Mouse (Mus musculus): ENCODE results near the gene Tatdn3. TPM values are rescaled to one million over a fixed set of nuclear protein-coding genes. Genes with fewer than 3 reads are reported as not detected.

Gene Tatdn3
- 4.6 and 5.2 TPM in 2 replicates for polyA plus RNA-seq (2012; rRNA removed)

- DNase-seq = peak; percentile 92
- no peak within 1 kb of the TSS for H3K27ac ChIP-seq (ENCODE audit: control insufficient read depth, insufficient read depth, low read length)
- H3K36me3 ChIP-seq (ENCODE audit: control insufficient read depth, insufficient read depth, low read length) = no peaks in the 10 kb centered on the region
- H3K27me3 ChIP-seq (ENCODE audit: control insufficient read depth, insufficient read depth, low read length) = no peaks in the 10 kb centered on the region
- H3K4me3 ChIP-seq (ENCODE audit: control insufficient read depth, insufficient read depth, low read length) = peak within 1 kb of the TSS; percentile 67
- H3K4me1 ChIP-seq (replicated peaks; ENCODE audit: control insufficient read depth, insufficient read depth, low read length) = 0 out of 2 replicates have a peak, but pooled peaks cover 2% of the 10 kb centered on the region
- WGBS = under 1% methylated on average over 56 of the region's 56 CpGs
- TF ChIP-seq POLR2A (IDR thresholded peaks at IDR 0.05; ENCODE audit: control insufficient read depth, extremely low read depth, insufficient read depth, low read length, poor library complexity) (no peak), CTCF (IDR thresholded peaks at IDR 0.05; ENCODE audit: borderline replicate concordance, control insufficient read depth, extremely low read depth, insufficient read depth, low read length, poor library complexity) (no peak)
Measured at GRCm38 (mm10) chr1:191062781-191063485, at the start of gene Tatdn3, which contains the start of gene Nsl1. Gene Tatdn3, minus strand, starts transcription at chr1:191062932. Gene Nsl1, plus strand, starts transcription at chr1:191063012.

GRCm38 (mm10) chr1:191111146-191111545, 48.4 kb upstream of the Tatdn3 start:
- Histone ChIP-seq H3K4me3 (ENCODE audit: control insufficient read depth, insufficient read depth, low read length) (no peak overlapping the region), H3K4me1 (replicated peaks; ENCODE audit: control insufficient read depth, insufficient read depth, low read length) (peaks cover 9% of the 10 kb centered on the region), H3K36me3 (ENCODE audit: control insufficient read depth, insufficient read depth, low read length) (no peaks in the 10 kb centered on the region), H3K27ac (ENCODE audit: control insufficient read depth, insufficient read depth, low read length) (peak overlapping the region; percentile 29; the same call in 1 of the 2 replicates), H3K27me3 (ENCODE audit: control insufficient read depth, insufficient read depth, low read length) (no peaks in the 10 kb centered on the region)
- WGBS = 14% methylated on average over 8 of the region's 8 CpGs
- no peak for DNase-seq
- TF ChIP-seq CTCF (IDR thresholded peaks at IDR 0.05; ENCODE audit: borderline replicate concordance, control insufficient read depth, extremely low read depth, insufficient read depth, low read length, poor library complexity) = no peak
- TF ChIP-seq POLR2A (IDR thresholded peaks at IDR 0.05; ENCODE audit: control insufficient read depth, extremely low read depth, insufficient read depth, low read length, poor library complexity) = no peak

GRCm38 (mm10) chr1:191109907-191110306, 47.2 kb upstream of the Tatdn3 start:
- Histone ChIP-seq H3K27me3 (ENCODE audit: control insufficient read depth, insufficient read depth, low read length) (no peaks in the 10 kb centered on the region), H3K27ac (ENCODE audit: control insufficient read depth, insufficient read depth, low read length) (no peak overlapping the region), H3K36me3 (ENCODE audit: control insufficient read depth, insufficient read depth, low read length) (no peaks in the 10 kb centered on the region), H3K4me3 (ENCODE audit: control insufficient read depth, insufficient read depth, low read length) (no peak overlapping the region), H3K4me1 (replicated peaks; ENCODE audit: control insufficient read depth, insufficient read depth, low read length) (peaks cover 9% of the 10 kb centered on the region)
- no peak for DNase-seq
- 94% methylated on average over 9 of the region's 9 CpGs for WGBS
- TF ChIP-seq CTCF (IDR thresholded peaks at IDR 0.05; ENCODE audit: borderline replicate concordance, control insufficient read depth, extremely low read depth, insufficient read depth, low read length, poor library complexity) (no peak), POLR2A (IDR thresholded peaks at IDR 0.05; ENCODE audit: control insufficient read depth, extremely low read depth, insufficient read depth, low read length, poor library complexity) (no peak)

GRCm38 (mm10) chr1:191107306-191107705, 44.6 kb upstream of the Tatdn3 start:
- Histone ChIP-seq H3K4me3 (ENCODE audit: control insufficient read depth, insufficient read depth, low read length) (no peak overlapping the region), H3K4me1 (replicated peaks; ENCODE audit: control insufficient read depth, insufficient read depth, low read length) (peaks cover 9% of the 10 kb centered on the region), H3K27me3 (ENCODE audit: control insufficient read depth, insufficient read depth, low read length) (no peaks in the 10 kb centered on the region), H3K27ac (ENCODE audit: control insufficient read depth, insufficient read depth, low read length) (no peak overlapping the region), H3K36me3 (ENCODE audit: control insufficient read depth, insufficient read depth, low read length) (no peaks in the 10 kb centered on the region)
- TF ChIP-seq POLR2A (IDR thresholded peaks at IDR 0.05; ENCODE audit: control insufficient read depth, extremely low read depth, insufficient read depth, low read length, poor library complexity) (no peak), CTCF (IDR thresholded peaks at IDR 0.05; ENCODE audit: borderline replicate concordance, control insufficient read depth, extremely low read depth, insufficient read depth, low read length, poor library complexity) (no peak)
- WGBS = 74% methylated on average over 10 of the region's 10 CpGs
- DNase-seq = no peak

- WGBS = 95% methylated on average over 9 of the region's 9 CpGs
- no peak overlapping the region for H3K27ac ChIP-seq (ENCODE audit: control insufficient read depth, insufficient read depth, low read length)
- H3K4me3 ChIP-seq (ENCODE audit: control insufficient read depth, insufficient read depth, low read length) = no peak overlapping the region
- no peaks in the 10 kb centered on the region for H3K4me1 ChIP-seq (replicated peaks; ENCODE audit: control insufficient read depth, insufficient read depth, low read length)
- no peak for DNase-seq
- no peak for TF ChIP-seq CTCF (IDR thresholded peaks at IDR 0.05; ENCODE audit: borderline replicate concordance, control insufficient read depth, extremely low read depth, insufficient read depth, low read length, poor library complexity)
- TF ChIP-seq POLR2A (IDR thresholded peaks at IDR 0.05; ENCODE audit: control insufficient read depth, extremely low read depth, insufficient read depth, low read length, poor library complexity) = no peak
- H3K36me3 ChIP-seq (ENCODE audit: control insufficient read depth, insufficient read depth, low read length) = no peaks in the 10 kb centered on the region
- no peaks in the 10 kb centered on the region for H3K27me3 ChIP-seq (ENCODE audit: control insufficient read depth, insufficient read depth, low read length)
Measured at GRCm38 (mm10) chr1:191105246-191105645, 42.5 kb upstream of the Tatdn3 start.

- no peak for DNase-seq
- TF ChIP-seq CTCF (IDR thresholded peaks at IDR 0.05; ENCODE audit: borderline replicate concordance, control insufficient read depth, extremely low read depth, insufficient read depth, low read length, poor library complexity) (no peak), POLR2A (IDR thresholded peaks at IDR 0.05; ENCODE audit: control insufficient read depth, extremely low read depth, insufficient read depth, low read length, poor library complexity) (no peak)
- Histone ChIP-seq H3K36me3 (ENCODE audit: control insufficient read depth, insufficient read depth, low read length) (no peaks in the 10 kb centered on the region), H3K4me3 (ENCODE audit: control insufficient read depth, insufficient read depth, low read length) (no peak overlapping the region), H3K4me1 (replicated peaks; ENCODE audit: control insufficient read depth, insufficient read depth, low read length) (peaks cover 2% of the 10 kb centered on the region), H3K27ac (ENCODE audit: control insufficient read depth, insufficient read depth, low read length) (no peak overlapping the region), H3K27me3 (ENCODE audit: control insufficient read depth, insufficient read depth, low read length) (peaks cover 11% of the 10 kb centered on the region)
- 34% methylated on average over 15 of the region's 15 CpGs for WGBS
Measured at GRCm38 (mm10) chr1:191102730-191103370, 40.1 kb upstream of the Tatdn3 start.

All from thymus, adult 2 months (tissue).